Mouse (Mus musculus): ENCODE results near the gene Cntn2.
"Not testable (repeated sequence)": the region's sequence is repeated elsewhere in the genome, so short reads cannot be mapped to it uniquely, and the experiment has no call there.

The Cntn2 gene

GRCm38 (mm10) chr1:132516776-132517175 lies 26.3 kb downstream of the Cntn2 start:
- in situ Hi-C loops (cut with MboI; ENCODE audit: low sequenced_read_pairs): no loop called here

DNA sequence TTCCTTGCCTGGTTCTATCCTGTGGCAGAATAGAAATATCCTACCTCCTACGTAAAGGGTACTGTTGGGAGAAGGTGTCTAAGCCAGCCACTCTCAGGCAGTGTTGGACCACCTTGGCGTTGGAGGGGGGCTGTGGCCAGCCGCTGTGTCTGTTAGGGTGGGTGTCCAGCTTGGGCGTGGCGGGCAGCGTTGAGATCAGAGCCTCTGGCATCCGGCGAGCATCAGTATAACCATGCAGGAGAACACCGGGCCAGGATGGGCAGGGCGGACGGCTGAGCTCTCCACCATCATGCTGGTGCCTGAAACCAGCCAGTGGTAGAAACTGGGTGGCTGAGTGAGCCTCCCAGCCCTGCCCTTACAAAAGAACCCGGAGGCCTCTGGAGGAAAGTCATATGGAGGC lies 27.7 kb downstream of the Cntn2 start:
- in situ Hi-C loops (cut with MboI; ENCODE audit: low sequenced_read_pairs): no loop called here

- in situ Hi-C loops (cut with MboI; ENCODE audit: low sequenced_read_pairs): no loop called here
These were observed 30.9 kb downstream of the Cntn2 start for GRCm38 (mm10) chr1:132512106-132512505.

GRCm38 (mm10) chr1:132511521-132511920 lies 31.5 kb downstream of the Cntn2 start:
- in situ Hi-C loops (cut with MboI; ENCODE audit: low sequenced_read_pairs): no loop called here

- in situ Hi-C loops (cut with MboI; ENCODE audit: low sequenced_read_pairs): no loop called here
These were observed 33.3 kb downstream of the Cntn2 start for GRCm38 (mm10) chr1:132509771-132510170.

GRCm38 (mm10) chr1:132506656-132507055 lies 36.4 kb downstream of the Cntn2 start:
- in situ Hi-C loops (cut with MboI; ENCODE audit: low sequenced_read_pairs): no loop called here

GRCm38 (mm10) chr1:132506058-132506457 lies 37.0 kb downstream of the Cntn2 start, which contains the start of gene Tmem81:
TSS of gene Tmem81 (plus strand) at chr1:132506230.
- in situ Hi-C loops (cut with MboI; ENCODE audit: low sequenced_read_pairs): no loop called here

DNA sequence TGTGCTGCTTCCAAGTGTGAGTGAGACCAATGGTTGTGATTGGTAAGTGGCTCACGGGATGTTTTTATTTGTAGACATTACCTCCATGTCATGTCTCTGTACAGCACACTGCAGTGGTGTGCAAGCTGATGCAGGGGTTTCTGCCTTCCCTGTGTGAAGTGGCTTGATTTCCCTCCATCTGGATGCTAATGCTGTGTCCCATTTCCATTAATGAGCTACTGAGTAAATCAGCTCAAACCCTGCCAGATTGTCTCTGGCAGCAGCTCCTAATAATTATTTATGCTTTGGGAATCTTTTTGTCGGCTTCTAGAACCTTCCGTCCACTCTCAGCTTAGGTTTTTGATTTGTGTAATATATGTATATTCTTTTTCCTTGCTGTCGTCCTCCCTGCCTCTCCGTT lies 37.9 kb downstream of the Cntn2 start:
- in situ Hi-C loops (cut with MboI; ENCODE audit: low sequenced_read_pairs): no loop called here

- in situ Hi-C loops (cut with MboI; ENCODE audit: low sequenced_read_pairs): no loop called here
These were observed 42.5 kb downstream of the Cntn2 start for GRCm38 (mm10) chr1:132500535-132500934.

DNA sequence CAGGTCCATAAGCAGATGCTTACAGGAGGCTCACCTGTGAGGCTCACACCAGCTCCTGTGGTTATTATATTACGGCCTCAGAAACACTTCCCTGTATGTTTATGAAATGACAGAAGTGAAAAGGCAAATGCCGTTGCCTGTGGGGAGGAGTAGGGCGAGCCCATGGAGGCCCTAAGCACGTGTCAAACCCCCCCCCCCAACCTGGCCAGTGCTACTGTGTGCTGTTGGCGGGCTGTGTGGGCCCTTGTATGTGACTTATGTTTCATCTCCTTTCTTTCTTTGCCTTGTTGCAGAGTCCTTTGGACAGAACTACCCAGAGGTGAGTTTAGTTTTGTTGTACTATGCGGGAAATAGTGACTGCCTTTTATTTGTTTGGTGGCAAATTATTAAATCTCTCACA lies 59.3 kb downstream of the Cntn2 start:
- in situ Hi-C loops (cut with MboI; ENCODE audit: low sequenced_read_pairs): no loop called here

DNA sequence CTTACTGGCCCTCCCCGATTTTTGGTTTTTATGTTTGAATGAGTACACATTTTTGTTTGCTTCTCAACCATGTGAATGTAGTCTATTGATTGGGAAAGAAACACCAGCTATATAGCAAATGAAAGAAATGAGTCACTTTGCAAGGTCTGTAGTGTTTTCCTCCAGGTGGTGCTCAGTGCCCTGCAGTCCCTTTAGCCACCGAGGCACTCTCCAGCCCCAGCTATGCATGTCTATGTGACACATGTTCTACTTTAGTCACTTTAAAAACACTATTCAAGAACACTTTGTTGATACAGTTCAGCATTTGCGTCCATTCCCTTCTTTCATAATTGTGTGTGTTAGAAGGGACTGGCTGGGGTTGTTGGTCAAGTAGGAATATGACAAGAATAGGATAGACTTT lies 59.8 kb downstream of the Cntn2 start:
- in situ Hi-C loops (cut with MboI; ENCODE audit: low sequenced_read_pairs): no loop called here

GRCm38 (mm10) chr1:132481619-132482018 lies 61.4 kb downstream of the Cntn2 start:
- in situ Hi-C loops (cut with MboI; ENCODE audit: low sequenced_read_pairs): no loop called here

- in situ Hi-C loops (cut with MboI; ENCODE audit: low sequenced_read_pairs): no loop called here
These were observed 63.6 kb downstream of the Cntn2 start for GRCm38 (mm10) chr1:132479438-132479837.

DNA sequence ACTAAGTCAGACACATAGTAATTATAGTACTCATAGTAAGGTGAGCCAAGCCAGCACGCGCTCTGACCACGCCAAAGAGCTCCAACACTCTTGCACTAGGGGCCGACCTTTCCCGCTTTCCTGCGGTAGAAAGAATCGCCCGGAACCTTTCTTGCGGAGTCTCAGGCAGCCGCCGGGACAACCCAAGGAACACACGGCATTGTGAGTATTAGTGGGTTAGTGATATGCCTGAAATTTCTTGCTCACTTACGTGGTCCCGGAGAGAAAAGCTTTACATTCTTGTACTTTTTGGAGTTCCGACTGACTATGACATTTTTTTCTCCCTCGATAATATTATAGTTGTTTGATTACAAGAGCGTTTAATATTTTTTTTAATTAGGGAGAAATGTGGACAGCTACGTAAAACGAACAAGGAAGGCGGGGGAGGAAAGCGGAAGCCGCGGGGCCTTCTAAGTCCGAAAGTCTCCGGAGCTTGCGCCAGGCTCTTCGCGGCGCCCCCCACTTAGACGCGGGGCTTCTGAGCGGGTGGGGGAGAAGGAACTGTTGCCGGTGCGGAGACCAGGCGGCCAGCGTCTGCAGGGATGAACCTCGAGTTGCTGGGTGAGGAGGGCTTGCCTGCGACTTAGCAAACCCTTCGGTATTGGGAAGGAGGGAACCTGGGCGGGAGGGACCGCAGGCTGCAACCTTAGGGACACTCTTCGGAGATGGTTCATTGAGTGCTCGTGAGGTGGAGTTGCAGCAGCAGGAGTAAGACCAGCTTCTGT lies 65.9 kb downstream of the Cntn2 start, which contains the start of gene Rbbp5:
TSS of gene Rbbp5 (plus strand) at position 438 of the 764 bp plus-strand sequence.
- in situ Hi-C loops (cut with MboI; ENCODE audit: low sequenced_read_pairs): no loop called here

DNA sequence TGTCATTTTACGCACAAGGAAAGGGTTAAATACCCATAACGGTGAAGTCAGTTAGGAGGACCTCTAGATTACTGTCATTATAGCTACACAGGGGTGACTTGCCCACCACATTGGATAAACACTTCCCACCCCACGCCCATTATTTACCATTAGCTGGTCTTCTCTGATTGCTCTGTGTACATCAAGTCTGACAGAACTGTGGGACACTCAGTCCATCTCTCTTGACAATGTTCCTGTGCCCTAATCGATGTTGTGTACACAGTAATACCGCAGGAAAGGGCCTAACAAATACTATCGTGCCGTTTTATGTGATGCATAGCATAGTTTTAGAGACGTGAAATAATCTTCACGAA lies 66.5 kb downstream of the Cntn2 start:
- in situ Hi-C loops (cut with MboI; ENCODE audit: low sequenced_read_pairs): no loop called here

DNA sequence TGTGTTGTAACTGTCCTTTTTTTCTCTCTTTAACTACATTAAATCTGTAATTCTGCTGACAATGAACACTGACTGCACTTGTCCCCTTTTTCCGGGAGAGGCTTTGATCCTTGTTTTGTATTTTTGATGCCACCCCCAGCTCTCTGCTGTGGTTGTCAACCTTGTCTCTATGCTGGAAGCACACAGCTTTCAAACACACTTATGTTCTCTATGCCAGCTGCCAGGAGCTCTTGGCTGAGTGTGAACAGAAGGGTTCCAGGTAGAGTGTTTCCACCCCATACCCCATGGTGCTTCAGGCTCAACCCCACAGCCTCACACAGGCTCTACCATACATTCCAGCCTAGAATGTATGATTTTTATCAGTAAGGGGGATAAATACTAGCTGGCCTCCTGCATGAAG lies 68.6 kb downstream of the Cntn2 start:
- in situ Hi-C loops (cut with MboI; ENCODE audit: low sequenced_read_pairs): no loop called here

GRCm38 (mm10) chr1:132472537-132472936 lies 70.5 kb downstream of the Cntn2 start:
- in situ Hi-C loops (cut with MboI; ENCODE audit: low sequenced_read_pairs): no loop called here

DNA sequence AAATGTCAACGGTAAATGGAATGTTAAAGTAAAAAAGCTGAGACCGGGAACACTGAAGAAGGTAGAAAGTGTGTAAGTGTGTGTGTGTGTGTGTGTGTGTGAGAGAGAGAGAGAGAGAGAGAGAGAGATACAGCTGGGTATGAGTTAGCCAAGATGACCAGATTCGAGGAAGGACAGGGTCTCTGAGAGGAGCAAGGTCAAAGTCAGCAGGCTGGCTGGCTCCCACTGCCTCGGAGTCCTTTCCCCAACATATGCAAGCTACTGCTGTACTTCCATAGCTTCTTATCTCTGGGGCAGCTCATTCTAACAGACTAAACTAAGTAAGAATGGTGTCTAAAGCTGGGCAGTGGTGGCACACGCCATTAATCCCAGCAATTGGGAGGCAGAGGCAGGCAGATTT lies 71.6 kb downstream of the Cntn2 start:
- in situ Hi-C loops (cut with MboI; ENCODE audit: low sequenced_read_pairs): no loop called here

GRCm38 (mm10) chr1:132471032-132471431 lies 72.0 kb downstream of the Cntn2 start:
- in situ Hi-C loops (cut with MboI; ENCODE audit: low sequenced_read_pairs): no loop called here

- in situ Hi-C loops (cut with MboI; ENCODE audit: low sequenced_read_pairs): not testable (repeated sequence)
These were observed 73.0 kb downstream of the Cntn2 start for GRCm38 (mm10) chr1:132470031-132470430.

DNA sequence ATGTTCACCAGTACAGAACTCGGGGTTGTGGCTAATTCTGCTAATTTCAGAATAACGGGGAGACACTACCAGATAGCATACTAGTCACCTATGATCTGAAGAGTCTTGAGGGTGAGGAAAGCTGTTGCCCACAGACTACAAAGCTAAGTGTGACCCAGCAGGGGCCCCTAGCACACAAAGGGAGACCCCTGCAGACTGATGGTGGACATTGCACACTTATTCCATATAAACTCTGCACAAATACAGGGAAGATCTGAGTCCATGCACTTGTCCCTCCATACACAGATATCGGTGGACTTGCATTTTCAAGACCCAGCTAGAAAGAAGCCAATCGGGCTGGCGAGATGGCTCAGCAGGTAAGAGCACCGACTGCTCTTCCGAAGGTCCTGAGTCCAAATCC lies 73.5 kb downstream of the Cntn2 start:
- in situ Hi-C loops (cut with MboI; ENCODE audit: low sequenced_read_pairs): no loop called here

DNA sequence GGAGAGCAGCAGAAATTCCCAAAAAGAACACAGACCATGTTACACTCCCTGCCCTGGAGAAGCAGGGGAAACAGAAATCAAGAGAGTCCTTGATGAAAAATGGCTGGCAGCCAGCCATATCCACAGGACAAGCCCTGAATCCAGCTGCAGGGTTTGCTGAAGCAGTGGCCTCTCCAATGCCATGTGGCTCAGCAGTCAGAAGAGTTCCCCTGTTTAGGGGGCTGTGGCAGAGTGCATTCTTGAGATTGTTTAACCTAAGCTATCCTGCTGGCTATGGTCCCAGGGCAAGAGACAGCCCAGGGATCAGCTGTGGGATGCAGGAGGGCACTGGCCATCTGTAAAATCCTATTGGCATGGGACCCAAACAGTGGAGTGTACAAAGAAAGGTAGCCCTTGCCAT lies 74.1 kb downstream of the Cntn2 start:
- in situ Hi-C loops (cut with MboI; ENCODE audit: low sequenced_read_pairs): no loop called here

- in situ Hi-C loops (cut with MboI; ENCODE audit: low sequenced_read_pairs): no loop called here
These were observed 78.4 kb downstream of the Cntn2 start for GRCm38 (mm10) chr1:132464651-132465050.
